Mouse (Mus musculus) right cerebral cortex, postnatal 4 days (tissue): Measurements from ENCODE around the gene Kif1b.
A peak's percentile ranks its signal among the peaks of the same experiment; 100 is the strongest.

Experiments used
- DNase-seq: peaks from one replicate; pipeline ENCODE4 v3.0.0-alpha.2; 2022

Kif1b gene

DNA sequence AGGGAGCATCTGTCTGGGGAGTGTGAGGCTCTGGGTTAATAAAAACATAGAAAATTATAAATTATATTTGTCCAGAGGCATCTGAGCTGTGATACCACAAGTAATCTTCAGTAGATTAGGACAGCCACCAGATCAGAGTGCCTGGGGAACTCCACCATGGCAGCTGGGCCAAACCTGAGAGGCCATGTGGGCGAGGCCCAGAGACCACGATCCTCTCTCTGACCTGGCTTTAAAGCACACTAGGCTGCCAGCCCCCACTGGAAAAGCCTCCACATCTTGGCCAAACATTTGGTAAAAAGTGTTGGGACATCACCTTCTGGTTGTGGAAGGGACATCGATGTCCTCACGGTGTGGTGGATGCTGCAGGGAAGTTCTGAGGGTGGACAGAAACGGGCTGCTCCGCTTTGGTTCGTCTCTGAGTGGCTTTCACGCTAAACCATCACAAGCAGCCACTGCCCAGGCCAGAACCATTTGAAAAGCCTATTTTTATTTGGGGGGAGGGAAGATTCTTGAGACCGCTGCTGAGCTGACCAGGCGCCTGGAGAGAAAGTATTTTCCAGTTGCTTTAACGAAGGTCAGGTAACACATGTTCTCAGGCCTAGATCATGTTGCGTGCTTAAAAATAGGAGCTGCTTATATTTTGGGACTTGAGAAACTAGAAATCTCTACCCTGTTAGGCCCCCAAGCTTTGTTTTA lies 6.2 kb upstream of the Kif1b start:
- DNase-seq, result no peak

DNA sequence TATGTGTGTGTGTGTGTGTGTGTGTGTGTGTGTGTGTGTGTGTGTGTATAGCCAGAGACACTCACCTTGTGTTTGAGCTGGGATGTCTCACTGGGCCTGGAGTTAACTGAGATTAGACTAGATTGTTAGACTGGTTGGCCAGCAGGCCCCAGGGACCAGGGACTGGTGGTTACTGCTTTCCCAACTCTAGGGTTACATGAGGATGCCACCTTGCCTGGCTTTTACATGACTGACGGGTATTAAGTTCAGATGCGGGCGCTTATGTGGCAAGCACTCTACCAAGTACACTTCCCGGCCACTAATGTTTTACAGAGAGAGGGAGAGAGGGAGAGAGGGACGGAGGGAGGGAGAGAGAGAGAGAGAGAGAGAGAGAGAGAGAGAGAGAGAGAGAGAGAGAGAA lies 4.5 kb upstream of the Kif1b start:
- no peak for DNase-seq

DNA sequence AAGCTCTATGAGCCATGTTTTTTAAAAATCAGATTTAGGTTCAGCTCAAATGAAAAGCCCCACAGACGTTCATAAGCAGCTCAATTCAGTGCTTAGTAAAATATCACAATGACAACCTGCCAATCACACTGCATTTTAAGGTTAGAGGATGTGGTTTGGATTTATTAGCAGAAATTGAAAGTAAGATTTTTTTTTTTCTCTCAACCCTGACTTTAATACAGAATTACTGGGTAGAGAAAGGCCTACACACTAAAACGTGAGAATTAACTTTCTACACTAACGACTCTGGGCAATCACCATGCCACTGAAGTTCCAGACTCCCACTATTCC lies 963 bp upstream of the Kif1b start:
- DNase-seq, result no peak

DNA sequence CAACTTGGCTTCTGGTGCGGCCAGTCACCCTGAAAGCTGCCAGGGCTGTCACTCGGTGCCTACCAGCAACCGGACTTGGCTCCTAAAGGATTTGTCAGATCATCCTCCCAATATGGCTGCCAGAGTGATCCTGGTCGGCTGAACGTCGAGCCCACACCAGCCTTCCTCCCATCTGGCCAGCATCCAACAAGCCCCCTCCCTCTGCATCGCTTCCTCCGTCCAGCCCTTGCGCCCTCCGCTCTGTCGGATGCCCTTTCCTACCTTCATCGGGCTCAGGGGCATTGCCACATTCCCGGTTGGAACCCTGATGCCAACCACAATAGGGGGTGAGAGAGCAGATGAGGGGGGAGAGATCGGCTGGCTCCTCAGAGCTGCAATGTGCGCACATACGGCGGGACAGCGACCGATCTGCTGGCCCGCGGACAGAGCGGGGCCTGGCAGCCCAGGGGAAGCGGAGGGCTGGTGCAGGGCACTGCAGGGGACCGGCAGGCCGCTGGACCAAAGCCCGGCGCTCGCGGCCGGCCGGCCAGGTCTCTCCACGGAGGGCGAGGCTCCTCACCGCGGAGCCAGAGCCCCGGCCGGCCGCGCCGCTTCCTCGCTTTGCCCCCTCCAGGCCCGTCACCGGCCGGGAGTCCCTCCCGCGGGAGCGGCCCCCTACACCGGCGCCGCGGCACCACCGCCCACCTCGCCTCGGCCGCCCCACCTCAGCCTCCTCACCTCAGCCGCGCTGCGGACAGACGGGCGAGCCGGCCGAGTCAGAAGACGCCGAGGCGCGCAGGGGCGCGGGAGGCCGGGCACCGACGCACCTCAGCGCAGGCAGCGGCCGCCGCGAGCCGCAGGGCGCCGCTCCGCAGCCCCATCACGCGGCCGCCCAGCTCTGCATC lies 539 bp downstream of the Kif1b start:
- DNase-seq, result peak; percentile 78

DNA sequence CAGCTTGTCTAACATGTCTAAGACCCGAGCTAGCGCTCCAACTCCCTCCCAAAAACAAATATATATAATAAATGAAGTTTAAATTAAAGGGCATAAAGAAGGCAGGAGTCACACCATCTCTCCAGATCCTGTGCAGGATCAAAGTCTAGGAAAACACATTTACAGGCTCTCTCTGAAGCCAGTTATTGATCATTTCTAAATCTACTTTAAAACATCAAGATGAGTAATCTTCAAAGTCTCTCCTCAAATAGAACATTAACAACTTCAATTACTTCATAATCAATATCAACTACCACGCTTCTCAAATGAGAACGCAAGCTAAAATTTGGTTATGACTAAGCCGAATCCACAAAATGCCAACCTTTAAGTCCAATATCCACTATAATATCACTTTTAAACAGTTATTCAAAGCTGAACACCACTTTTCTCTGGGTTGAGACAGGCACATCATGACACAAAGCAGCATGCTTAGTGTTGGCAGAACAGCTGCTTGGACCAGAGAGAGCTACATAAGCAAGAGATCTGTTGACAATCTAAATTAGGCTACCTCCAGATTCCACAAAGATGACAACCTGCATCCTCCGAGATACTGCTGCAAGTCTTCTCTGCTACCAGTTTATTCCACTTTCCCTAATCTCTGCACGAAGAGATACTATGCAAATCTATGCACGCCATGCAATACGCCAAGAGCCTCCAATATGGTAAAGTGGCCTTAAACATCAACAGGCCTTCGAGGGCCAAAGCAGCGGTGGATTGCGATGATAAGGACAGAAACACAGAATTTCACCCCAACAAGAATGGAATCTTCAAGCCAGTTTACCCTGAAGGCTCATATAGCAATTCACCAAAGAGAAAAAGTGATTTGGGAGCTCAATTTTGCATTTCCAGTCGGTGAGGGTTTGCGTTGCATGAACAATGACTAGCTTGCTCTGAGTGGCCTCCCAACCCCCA lies 1.5 kb downstream of the Kif1b start:
- no peak for DNase-seq

DNA sequence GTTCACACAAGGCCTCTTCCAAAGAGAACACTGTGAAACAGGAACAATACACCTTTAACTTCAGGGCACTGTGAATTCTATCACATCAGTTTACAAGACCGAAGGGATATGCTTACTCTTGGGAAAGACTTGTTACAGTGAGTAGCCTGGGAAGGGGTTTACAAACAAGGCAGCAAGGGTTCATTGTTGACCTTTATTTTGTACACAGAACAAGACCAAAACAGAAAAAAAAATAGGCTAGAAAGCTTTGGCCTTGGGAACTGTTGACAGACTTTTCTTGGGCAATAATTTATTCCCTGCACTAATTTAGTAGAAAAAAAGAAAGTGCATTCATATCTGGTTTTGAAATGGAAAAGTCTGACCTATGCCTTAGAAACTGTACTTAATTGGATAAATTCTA lies 3.0 kb downstream of the Kif1b start:
- no peak for DNase-seq

DNA sequence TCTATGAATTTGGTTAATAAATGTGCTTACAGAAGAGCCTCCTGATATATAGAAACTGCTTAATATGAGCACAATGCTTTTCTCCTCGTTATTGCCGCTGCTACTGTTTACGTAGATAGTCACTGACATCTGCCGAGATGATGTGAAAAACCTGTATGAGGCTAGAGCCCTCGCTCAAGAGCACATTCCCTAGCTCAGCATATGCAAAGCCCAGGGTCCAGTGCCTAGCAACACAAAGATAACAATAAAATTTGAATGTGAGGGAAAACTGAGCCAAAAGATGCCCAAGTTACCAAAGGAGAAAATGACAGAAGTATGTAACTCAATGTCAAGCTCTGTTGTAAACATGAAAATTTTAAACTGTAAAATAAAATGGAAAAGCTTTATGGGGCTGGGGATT lies 4.0 kb downstream of the Kif1b start:
- no peak for DNase-seq

DNA sequence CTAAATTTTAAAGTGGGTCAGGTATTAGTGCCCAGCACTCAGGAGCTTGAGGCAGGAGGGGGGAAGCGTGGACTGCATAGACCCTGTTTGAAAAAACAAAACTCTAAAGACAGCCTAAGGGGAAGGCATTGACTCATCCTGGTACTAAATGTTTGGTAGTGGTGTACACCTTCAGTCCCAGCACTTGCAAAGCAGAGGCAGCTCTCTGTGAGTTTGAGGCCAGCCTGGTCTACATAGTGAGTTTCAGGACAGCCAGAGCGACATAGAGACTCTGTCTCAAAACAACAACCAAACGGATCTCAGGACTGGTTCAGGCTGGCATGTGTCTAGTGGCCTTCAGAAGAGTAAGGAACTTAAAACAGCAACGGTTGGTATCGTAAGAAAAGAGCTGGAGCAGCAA lies 4.7 kb downstream of the Kif1b start:
- DNase-seq, result no peak

DNA sequence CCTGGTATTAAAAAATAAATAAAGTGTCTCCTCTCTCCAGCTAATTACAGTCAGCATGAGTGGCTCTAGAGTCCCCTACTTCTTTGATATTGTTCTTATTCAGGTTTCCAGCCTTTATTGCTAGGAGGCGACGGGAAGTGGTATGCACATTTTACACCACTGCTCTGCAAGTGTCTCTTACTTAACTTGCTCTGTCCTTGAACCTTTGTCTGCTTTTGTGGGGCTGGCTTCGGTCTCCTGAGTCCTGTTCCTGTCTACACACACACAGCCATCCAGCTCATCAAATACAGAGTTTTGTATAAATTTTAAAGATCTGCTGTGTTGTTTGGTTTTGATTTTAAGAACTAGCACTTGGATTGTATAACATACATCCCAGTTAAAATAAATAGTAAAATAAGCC lies 5.4 kb downstream of the Kif1b start:
- no peak for DNase-seq

DNA sequence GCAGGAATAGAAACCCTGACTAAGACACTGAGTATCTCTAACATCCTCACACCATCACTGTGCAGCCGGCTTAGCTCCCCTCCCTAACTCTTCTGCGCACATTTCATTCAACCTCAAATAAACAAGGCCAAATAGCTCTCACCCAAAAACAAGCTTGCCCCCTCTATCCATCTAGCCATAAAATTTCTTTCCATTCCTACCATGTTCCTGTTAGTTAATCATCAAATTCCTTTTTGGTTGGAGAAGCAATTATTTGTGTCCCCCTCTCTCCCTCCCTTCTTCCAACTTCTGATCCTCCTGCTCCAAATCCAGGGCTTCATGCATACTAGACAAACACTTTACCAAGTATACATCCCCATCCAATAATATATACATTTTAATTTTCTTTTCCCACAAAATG lies 11.0 kb downstream of the Kif1b start:
- no peak for DNase-seq

DNA sequence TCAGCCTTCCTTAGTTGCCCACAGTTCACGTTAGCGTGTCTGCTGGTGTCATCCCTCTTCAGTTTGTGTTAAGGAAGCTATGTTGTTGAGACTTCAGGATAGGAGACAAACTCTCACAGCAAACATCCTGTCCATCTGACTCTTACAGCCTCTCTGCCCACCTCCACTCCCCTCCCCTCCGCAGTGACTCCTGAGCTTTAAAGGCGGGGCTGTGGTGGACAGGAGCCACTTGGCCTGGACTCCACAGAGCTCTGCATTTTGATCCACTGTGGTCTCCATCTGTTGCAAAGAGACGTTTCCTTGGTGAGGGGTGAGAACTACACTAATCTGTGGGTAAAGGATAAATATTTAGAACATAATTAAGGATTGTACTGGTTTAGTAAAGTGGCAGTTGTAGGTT lies 14.5 kb downstream of the Kif1b start:
- DNase-seq, result no peak

DNA sequence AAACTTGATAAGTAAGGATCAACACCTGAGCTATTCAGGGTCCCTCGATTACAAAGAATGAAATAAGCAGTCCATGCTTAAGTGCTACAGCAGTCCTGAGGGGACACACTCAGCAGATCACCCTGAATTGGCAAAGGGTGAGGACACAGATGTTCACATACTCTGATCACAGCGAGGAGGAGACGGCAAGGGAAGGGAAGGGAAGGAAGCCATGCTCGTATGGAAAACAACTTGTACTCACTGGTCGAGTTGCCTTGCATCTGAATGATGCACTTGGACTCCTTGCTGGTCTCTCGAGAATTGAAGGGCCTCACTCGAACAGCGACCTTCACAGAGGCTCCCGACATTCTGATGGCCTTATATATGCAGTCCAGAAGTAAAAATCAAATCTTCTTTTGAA lies 16.4 kb downstream of the Kif1b start:
- no peak for DNase-seq

DNA sequence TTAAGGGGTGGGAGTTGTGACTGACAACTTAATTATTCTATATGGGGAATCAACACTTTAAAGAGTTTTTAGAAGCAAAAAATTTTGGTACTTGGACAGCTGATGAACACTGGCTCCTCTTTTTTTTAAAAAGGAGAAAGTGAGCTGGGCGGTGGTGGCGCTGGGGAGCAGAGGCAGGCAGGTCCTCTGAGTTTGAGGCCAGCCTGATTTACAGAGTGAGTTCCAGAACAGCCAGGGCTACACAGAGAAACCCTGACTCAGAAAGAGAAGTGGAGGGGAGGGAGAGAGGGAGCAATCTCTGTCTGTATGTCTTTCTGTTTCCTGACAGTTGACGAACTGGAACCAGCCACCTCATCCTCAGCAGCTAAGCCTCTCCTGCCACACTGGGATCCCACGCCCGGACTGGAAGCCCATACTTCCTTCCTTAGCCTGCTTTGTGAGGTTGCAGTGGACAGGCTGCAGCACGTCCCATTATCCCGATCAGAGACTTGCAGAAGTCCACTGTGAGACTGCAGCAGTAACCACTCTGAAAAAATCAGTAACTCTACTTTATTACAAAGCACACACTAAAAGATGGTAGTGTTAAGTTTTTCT lies 17.2 kb downstream of the Kif1b start:
- DNase-seq, result no peak

DNA sequence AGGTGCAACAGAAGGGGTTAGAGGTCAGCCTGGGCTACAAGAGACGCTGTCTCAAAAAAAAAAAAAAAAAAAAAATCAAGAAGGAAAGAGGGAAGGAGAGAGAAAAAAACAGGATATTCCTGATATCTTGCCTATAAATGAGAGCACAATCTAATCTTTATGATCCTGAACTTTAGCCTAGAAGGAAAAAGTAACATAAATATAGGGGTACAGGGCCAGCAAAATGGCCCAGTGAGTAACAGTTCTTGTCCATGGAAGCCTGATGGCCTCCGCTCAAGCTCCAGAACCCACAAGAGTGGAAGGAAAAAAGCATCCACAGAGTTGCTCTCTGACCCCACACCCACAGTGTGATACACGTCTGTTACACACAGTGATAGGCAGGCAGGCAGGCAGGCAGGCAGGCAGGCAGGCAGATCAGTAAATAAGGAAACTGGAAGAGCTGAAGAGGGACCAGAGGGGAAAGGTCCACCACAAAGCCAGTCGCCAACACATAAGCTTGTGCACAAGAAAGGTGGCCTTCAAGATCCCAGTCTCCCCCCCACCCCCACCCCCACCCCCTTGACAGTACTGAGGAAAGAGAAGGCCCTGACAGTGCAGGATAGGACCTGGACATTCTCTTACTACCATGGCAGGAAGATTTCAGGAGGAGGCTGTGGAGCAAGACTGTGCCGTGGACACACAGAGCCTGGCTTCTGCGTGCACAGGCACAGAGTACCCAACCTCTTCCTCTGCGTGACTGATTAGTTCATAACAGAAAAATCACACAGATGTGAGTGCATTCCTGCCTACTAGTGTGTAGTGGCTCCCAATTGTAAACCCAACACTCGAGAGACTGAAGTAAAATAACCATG lies 21.0 kb downstream of the Kif1b start:
- no peak for DNase-seq

DNA sequence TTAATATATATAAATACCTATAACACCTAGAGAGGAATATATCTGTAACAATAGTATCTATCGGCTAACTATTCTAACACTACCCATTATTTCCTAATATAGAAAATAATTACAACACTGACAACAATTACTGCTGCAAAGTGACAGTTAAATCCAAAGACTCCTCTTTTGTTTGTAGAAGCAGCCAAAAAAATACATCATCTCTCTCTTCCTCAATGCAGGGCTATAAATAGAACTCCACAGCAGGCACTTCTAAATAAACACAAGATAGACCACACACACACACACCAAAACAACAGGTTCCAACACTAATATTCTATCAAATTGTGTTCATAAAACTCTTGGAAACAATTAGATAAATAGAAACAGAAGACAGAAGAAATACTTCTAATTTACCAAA lies 21.8 kb downstream of the Kif1b start:
- no peak for DNase-seq

DNA sequence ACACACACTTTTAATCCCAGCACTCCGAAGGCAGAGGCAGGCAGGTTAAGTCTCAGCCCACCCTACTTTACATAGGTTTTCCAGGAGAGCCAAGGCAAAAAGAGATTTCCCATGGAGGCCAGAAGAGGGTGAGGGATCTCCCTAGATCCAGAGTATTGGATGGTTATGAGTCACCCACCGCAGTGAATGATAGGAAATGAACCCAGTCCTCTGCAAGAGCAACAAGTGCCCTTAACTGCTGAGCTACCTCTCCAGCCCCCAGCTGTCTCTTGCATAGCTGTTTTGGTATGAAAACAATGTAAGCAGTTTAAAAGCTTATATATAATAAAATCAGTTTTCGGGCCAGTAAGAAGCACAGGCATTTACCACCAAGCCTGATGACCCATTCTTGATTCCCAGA lies 24.5 kb downstream of the Kif1b start:
- DNase-seq, result no peak

DNA sequence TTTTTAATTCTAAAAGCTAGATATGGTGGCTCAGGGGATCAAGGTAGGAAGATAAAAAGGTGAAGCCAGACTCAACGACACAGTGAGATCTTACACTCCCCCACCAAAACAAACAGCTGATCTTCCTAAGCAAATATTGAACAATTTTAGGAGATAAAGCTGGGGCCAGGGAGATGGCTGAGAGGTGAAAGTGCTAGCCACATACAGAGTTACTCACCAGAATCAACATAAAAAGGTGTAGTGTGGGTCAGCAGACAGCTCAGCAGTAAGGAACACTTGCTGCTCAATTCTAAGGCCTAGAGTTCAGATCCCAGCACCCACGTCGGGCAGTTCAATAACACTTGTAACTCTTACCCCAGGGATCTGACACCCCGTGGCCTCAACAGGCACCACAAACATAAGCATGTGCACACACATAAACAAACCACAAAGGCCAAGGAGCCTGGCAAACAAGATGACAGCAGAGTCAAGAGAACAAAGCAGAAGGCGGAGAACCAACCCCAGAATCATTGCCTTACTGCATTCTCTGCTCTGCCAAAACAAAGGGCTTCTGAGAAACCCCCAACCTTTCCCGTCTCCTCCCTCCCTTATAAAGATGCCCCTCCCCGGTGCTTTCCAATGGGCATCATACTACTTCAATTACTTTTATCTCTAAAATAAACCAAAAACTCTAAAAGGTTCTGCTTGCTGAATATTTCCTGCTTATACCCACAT lies 25.3 kb downstream of the Kif1b start:
- DNase-seq, result no peak

DNA sequence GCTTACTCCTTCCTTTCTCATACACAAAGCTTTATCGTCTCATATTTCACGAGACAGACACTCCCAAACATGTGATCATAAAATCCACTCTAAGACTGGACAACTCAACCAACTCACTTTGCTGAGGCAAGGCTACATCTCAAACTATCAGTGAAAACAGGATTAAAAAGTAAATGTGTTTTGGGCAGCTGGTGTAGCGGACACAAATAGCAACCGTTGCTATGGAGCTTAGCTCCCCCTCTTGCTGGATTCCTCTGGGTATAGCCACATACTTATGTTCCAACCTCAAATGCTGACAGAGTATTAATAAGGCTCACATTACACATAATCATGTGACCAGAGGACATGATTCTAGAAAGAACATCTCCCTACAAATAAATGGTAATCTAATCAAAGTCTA lies 29.9 kb downstream of the Kif1b start:
- no peak for DNase-seq

DNA sequence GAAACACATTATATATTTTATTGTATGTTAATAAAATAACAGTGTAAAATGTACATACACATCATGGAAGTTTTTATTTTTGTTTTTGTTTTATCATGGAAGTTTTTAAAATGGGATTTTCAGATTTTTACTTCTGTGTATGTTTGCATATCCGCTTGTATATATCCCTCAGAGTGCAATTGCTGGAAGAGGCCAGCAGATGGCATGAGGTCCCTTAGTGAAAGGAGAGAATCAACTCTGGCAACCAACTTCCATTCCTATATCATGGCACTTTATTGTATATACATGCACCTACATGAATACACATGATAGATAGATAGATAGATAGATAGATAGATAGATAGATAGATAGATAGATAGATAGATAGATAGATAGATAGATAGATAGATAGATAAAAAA lies 34.4 kb downstream of the Kif1b start:
- DNase-seq, result no peak

DNA sequence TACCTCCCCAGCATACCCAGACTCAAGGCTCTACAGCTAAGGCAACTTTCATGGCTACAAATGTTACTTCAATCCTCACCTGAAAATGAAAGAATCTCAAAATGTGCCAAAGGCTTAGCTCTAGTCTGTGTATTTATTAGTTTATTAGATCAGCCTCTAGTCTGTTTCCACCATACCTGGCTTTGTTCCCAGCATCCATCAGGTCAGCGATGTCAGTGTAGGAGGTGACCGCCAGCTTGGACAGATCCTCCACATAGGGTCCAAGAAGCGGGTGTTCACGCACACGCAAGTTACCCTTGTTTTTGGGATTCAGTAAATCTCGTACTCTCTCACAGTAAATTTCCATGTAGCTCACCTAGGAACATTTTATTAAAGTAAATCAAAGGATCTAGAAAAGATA lies 37.0 kb downstream of the Kif1b start:
- no peak for DNase-seq

DNA sequence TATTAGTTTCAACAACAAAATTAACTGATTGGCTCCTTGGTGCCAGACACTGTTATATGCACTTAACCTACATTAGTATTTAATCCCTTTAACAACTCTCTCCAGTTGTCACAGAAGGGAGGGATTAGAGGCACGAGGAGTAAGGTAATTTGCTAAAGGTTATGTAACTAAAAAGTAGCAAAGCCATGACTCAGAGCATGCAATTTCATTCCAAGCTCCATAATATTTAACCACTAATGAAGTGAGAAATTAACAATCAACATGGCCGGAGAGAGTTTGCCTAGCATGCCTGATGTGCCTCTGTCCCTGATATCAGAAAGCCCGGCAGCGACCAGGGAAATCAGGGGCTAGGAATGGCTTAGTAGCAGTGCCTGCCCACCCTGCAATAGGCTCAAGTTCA lies 38.5 kb downstream of the Kif1b start:
- DNase-seq, result no peak

DNA sequence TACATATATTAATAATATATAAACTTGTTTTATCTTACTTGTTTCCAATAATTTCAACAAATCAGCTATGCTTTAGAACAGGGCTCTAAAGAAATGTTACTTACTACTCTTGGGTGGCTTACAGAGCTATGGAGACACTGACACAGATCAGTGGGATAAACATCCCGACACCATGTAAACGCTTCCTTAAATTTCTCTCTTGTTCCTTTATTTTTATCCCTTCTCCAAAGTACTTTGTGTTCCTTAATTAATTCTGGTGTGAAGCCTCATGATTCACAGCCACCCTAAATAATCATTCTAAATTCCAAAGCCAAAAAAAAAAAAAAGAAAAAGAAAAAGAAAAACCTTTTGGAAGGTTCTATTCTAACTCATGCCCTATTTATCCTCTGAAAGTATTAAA lies 42.6 kb downstream of the Kif1b start:
- no peak for DNase-seq
